Mouse (Mus musculus): ENCODE data around the gene Vtn. TPM values are rescaled to one million over a fixed set of nuclear protein-coding genes. Genes with fewer than 3 reads are reported as not detected.
A peak's percentile ranks its signal among the peaks of the same experiment; 100 is the strongest.

Vtn gene
- polyA plus RNA-seq, 1 experiment from 2014 or later: 10.1 TPM

- Histone ChIP-seq H3K36me3 (ENCODE audit: insufficient read depth, low read length) (no peaks in the 10 kb centered on the region), H3K4me1 (ENCODE audit: insufficient read depth, low read depth, low read length) (peaks cover 5% of the 10 kb centered on the region; the same call in 1 of the 2 replicates), H3K27ac (ENCODE audit: low read length) (no peak overlapping the region), H3K4me3 (ENCODE audit: low read depth, low read length) (no peak overlapping the region), H3K27me3 (replicated peaks; ENCODE audit: insufficient read depth, low read length) (no peaks in the 10 kb centered on the region), H3K4me2 (replicated peaks; ENCODE audit: low read depth, low read length) (no peak overlapping the region), H3K9ac (replicated peaks; ENCODE audit: low read depth) (no peak overlapping the region), H3K9me3 (ENCODE audit: low read length) (no peaks in the 10 kb centered on the region)
- no peak for DNase-seq (ENCODE audit: low spot score)
- WGBS: 52% methylated on average over 3 of the region's 3 CpGs
- ATAC-seq: no peak
- TF ChIP-seq EP300 (IDR thresholded peaks at IDR 0.05) (no peak), CTCF (IDR thresholded peaks at IDR 0.05) (no peak)
These were observed 31.0 kb upstream of the Vtn start for GRCm38 (mm10) chr11:78467932-78468331.

GRCm38 (mm10) chr11:78471326-78472103, 27.4 kb upstream of the Vtn start:
- no peaks in the 10 kb centered on the region for H3K9me3 ChIP-seq (ENCODE audit: low read length)
- no peak overlapping the region for H3K4me2 ChIP-seq (replicated peaks; ENCODE audit: low read depth, low read length)
- ATAC-seq (no peak), DNase-seq (ENCODE audit: low spot score) (no peak)
- no peak overlapping the region for H3K27ac ChIP-seq (ENCODE audit: low read length)
- peaks cover under 1% of the 10 kb centered on the region; the same call in 1 of the 2 replicates for H3K4me1 ChIP-seq (ENCODE audit: insufficient read depth, low read depth, low read length)
- H3K9ac ChIP-seq (replicated peaks; ENCODE audit: low read depth): no peak overlapping the region
- no peaks in the 10 kb centered on the region for H3K36me3 ChIP-seq (ENCODE audit: insufficient read depth, low read length)
- TF ChIP-seq EP300 (IDR thresholded peaks at IDR 0.05) (no peak), CTCF (IDR thresholded peaks at IDR 0.05) (no peak)
- WGBS: 88% methylated on average over 10 of the region's 10 CpGs
- H3K4me3 ChIP-seq (ENCODE audit: low read depth, low read length): no peak overlapping the region
- no peaks in the 10 kb centered on the region for H3K27me3 ChIP-seq (replicated peaks; ENCODE audit: insufficient read depth, low read length)

GRCm38 (mm10) chr11:78475289-78475688, 23.6 kb upstream of the Vtn start:
- H3K4me2 ChIP-seq (replicated peaks; ENCODE audit: low read depth, low read length): no peak overlapping the region
- no peaks in the 10 kb centered on the region for H3K36me3 ChIP-seq (ENCODE audit: insufficient read depth, low read length)
- DNase-seq (ENCODE audit: low spot score): no peak
- H3K27me3 ChIP-seq (replicated peaks; ENCODE audit: insufficient read depth, low read length): no peaks in the 10 kb centered on the region
- 62% methylated on average over 3 of the region's 3 CpGs for WGBS
- H3K4me1 ChIP-seq (ENCODE audit: insufficient read depth, low read depth, low read length): no peaks in the 10 kb centered on the region
- no peak for TF ChIP-seq CTCF (IDR thresholded peaks at IDR 0.05)
- TF ChIP-seq EP300 (IDR thresholded peaks at IDR 0.05): no peak
- no peak for ATAC-seq
- no peak overlapping the region for H3K27ac ChIP-seq (ENCODE audit: low read length)
- H3K4me3 ChIP-seq (ENCODE audit: low read depth, low read length): no peak overlapping the region
- no peak overlapping the region for H3K9ac ChIP-seq (replicated peaks; ENCODE audit: low read depth)
- H3K9me3 ChIP-seq (ENCODE audit: low read length): no peaks in the 10 kb centered on the region

GRCm38 (mm10) chr11:78483639-78484038, 15.3 kb upstream of the Vtn start:
- H3K4me1 ChIP-seq (ENCODE audit: insufficient read depth, low read depth, low read length): no peaks in the 10 kb centered on the region
- DNase-seq (ENCODE audit: low spot score) (no peak), ATAC-seq (no peak)
- TF ChIP-seq EP300 (IDR thresholded peaks at IDR 0.05) (no peak), CTCF (IDR thresholded peaks at IDR 0.05) (no peak)
- 43% methylated on average over 7 of the region's 7 CpGs for WGBS
- H3K27me3 ChIP-seq (replicated peaks; ENCODE audit: insufficient read depth, low read length): peaks cover 14% of the 10 kb centered on the region; the same call in 1 of the 2 replicates
- no peak overlapping the region for H3K4me2 ChIP-seq (replicated peaks; ENCODE audit: low read depth, low read length)
- H3K27ac ChIP-seq (ENCODE audit: low read length): no peak overlapping the region
- H3K9me3 ChIP-seq (ENCODE audit: low read length): no peaks in the 10 kb centered on the region
- H3K36me3 ChIP-seq (ENCODE audit: insufficient read depth, low read length): no peaks in the 10 kb centered on the region
- no peak overlapping the region for H3K9ac ChIP-seq (replicated peaks; ENCODE audit: low read depth)
- no peak overlapping the region for H3K4me3 ChIP-seq (ENCODE audit: low read depth, low read length)

- no peak overlapping the region for H3K9ac ChIP-seq (replicated peaks; ENCODE audit: low read depth)
- no peak overlapping the region for H3K27ac ChIP-seq (ENCODE audit: low read length)
- peak; percentile 40 for ATAC-seq
- DNase-seq (ENCODE audit: low spot score): peak; percentile 69
- no peaks in the 10 kb centered on the region for H3K36me3 ChIP-seq (ENCODE audit: insufficient read depth, low read length)
- H3K27me3 ChIP-seq (replicated peaks; ENCODE audit: insufficient read depth, low read length): peaks cover 45% of the 10 kb centered on the region
- TF ChIP-seq CTCF (IDR thresholded peaks at IDR 0.05) (peak; percentile 90), EP300 (IDR thresholded peaks at IDR 0.05) (no peak)
- WGBS: 2% methylated on average over 8 of the region's 8 CpGs
- no peak overlapping the region for H3K4me3 ChIP-seq (ENCODE audit: low read depth, low read length)
- no peak overlapping the region for H3K4me2 ChIP-seq (replicated peaks; ENCODE audit: low read depth, low read length)
- H3K9me3 ChIP-seq (ENCODE audit: low read length): no peaks in the 10 kb centered on the region
- H3K4me1 ChIP-seq (ENCODE audit: insufficient read depth, low read depth, low read length): no peaks in the 10 kb centered on the region
These were observed 10.7 kb upstream of the Vtn start for GRCm38 (mm10) chr11:78488168-78488567.

- no peaks in the 10 kb centered on the region for H3K36me3 ChIP-seq (ENCODE audit: insufficient read depth, low read length)
- no peaks in the 10 kb centered on the region for H3K9me3 ChIP-seq (ENCODE audit: low read length)
- H3K27ac ChIP-seq (ENCODE audit: low read length): no peak overlapping the region
- H3K4me2 ChIP-seq (replicated peaks; ENCODE audit: low read depth, low read length): 0 out of 2 replicates have a peak overlapping the region, but pooled peaks have one; percentile 5
- TF ChIP-seq CTCF (IDR thresholded peaks at IDR 0.05) (peak; percentile 41), EP300 (IDR thresholded peaks at IDR 0.05) (no peak)
- no peak overlapping the region for H3K4me3 ChIP-seq (ENCODE audit: low read depth, low read length)
- WGBS: 14% methylated on average over 46 of the region's 48 CpGs
- no peak overlapping the region for H3K9ac ChIP-seq (replicated peaks; ENCODE audit: low read depth)
- ATAC-seq (no peak), DNase-seq (ENCODE audit: low spot score) (no peak)
- peaks cover 51% of the 10 kb centered on the region for H3K27me3 ChIP-seq (replicated peaks; ENCODE audit: insufficient read depth, low read length)
- no peaks in the 10 kb centered on the region for H3K4me1 ChIP-seq (ENCODE audit: insufficient read depth, low read depth, low read length)
These were observed 8.1 kb upstream of the Vtn start for GRCm38 (mm10) chr11:78490781-78491241.
